Mouse (Mus musculus): ENCODE data around the gene Tmem40. TPM values are rescaled to one million over a fixed set of nuclear protein-coding genes. Genes with fewer than 3 reads are reported as not detected.

The Tmem40 gene
- polyA plus RNA-seq, 1 experiment from 2014 or later, result 14.9 TPM

GRCm38 (mm10) chr6:115727570-115727969 lies 34.6 kb downstream of the Tmem40 start:
- no peak overlapping the region for H3K4me2 ChIP-seq
- H3K36me3 ChIP-seq, result no peaks in the 10 kb centered on the region
- WGBS, result 62% methylated on average over 2 of the region's 2 CpGs
- H3K4me3 ChIP-seq (replicated peaks), result no peak overlapping the region
- ATAC-seq (ENCODE audit: insufficient read depth, low FRiP score, low read depth), result no peak
- H3K9me3 ChIP-seq, result no peaks in the 10 kb centered on the region
- H3K4me1 ChIP-seq, result peaks cover 5% of the 10 kb centered on the region; the same call in 1 of the 2 replicates
- H3K9ac ChIP-seq, result no peak overlapping the region
- H3K27me3 ChIP-seq (replicated peaks), result no peaks in the 10 kb centered on the region
- no peak overlapping the region for H3K27ac ChIP-seq

GRCm38 (mm10) chr6:115727108-115727507 lies 35.1 kb downstream of the Tmem40 start:
- Histone ChIP-seq H3K4me1 (peaks cover 5% of the 10 kb centered on the region; the same call in 1 of the 2 replicates), H3K27me3 (replicated peaks) (no peaks in the 10 kb centered on the region), H3K36me3 (no peaks in the 10 kb centered on the region), H3K9me3 (no peaks in the 10 kb centered on the region), H3K9ac (no peak overlapping the region), H3K4me2 (no peak overlapping the region), H3K4me3 (replicated peaks) (no peak overlapping the region), H3K27ac (no peak overlapping the region)
- no peak for ATAC-seq (ENCODE audit: insufficient read depth, low FRiP score, low read depth)
- 76% methylated on average over 1 of the region's 1 CpGs for WGBS

GRCm38 (mm10) chr6:115722246-115722645 lies 40.0 kb downstream of the Tmem40 start:
- Histone ChIP-seq H3K9me3 (no peaks in the 10 kb centered on the region), H3K36me3 (no peaks in the 10 kb centered on the region), H3K4me2 (no peak overlapping the region), H3K9ac (no peak overlapping the region), H3K4me3 (replicated peaks) (no peak overlapping the region), H3K27ac (no peak overlapping the region), H3K4me1 (peaks cover 5% of the 10 kb centered on the region; the same call in 1 of the 2 replicates), H3K27me3 (replicated peaks) (no peaks in the 10 kb centered on the region)
- no peak for ATAC-seq (ENCODE audit: insufficient read depth, low FRiP score, low read depth)
- WGBS, result 70% methylated on average over 5 of the region's 5 CpGs

GRCm38 (mm10) chr6:115717715-115718558 lies 44.3 kb downstream of the Tmem40 start:
- Histone ChIP-seq H3K36me3 (no peaks in the 10 kb centered on the region), H3K4me1 (peaks cover 14% of the 10 kb centered on the region; the same call in 1 of the 2 replicates), H3K9me3 (no peaks in the 10 kb centered on the region), H3K9ac (no peak overlapping the region), H3K4me3 (replicated peaks) (peak overlapping the region; percentile 25), H3K4me2 (peak overlapping the region; percentile 56), H3K27me3 (replicated peaks) (no peaks in the 10 kb centered on the region), H3K27ac (peak overlapping the region; percentile 89)
- ATAC-seq (ENCODE audit: insufficient read depth, low FRiP score, low read depth), result peak; percentile 96
- WGBS, result 4% methylated on average over 15 of the region's 15 CpGs

- Histone ChIP-seq H3K9ac (no peak overlapping the region), H3K4me3 (replicated peaks) (no peak overlapping the region), H3K27ac (peak overlapping the region; percentile 89), H3K27me3 (replicated peaks) (no peaks in the 10 kb centered on the region), H3K4me2 (peak overlapping the region; percentile 24; the same call in 1 of the 2 replicates), H3K9me3 (no peaks in the 10 kb centered on the region), H3K36me3 (no peaks in the 10 kb centered on the region), H3K4me1 (peaks cover 14% of the 10 kb centered on the region; the same call in 1 of the 2 replicates)
- WGBS, result 12% methylated on average over 8 of the region's 8 CpGs
- peak; percentile 51 for ATAC-seq (ENCODE audit: insufficient read depth, low FRiP score, low read depth)
Measured at GRCm38 (mm10) chr6:115717101-115717652, 45.0 kb downstream of the Tmem40 start.

- Histone ChIP-seq H3K4me2 (no peak overlapping the region), H3K9ac (no peak overlapping the region), H3K9me3 (no peaks in the 10 kb centered on the region), H3K27ac (no peak overlapping the region), H3K4me3 (replicated peaks) (no peak overlapping the region), H3K36me3 (no peaks in the 10 kb centered on the region), H3K27me3 (replicated peaks) (no peaks in the 10 kb centered on the region), H3K4me1 (no peaks in the 10 kb centered on the region)
- ATAC-seq (ENCODE audit: insufficient read depth, low FRiP score, low read depth), result no peak
- WGBS, result 64% methylated on average over 3 of the region's 3 CpGs
Measured at GRCm38 (mm10) chr6:115711261-115711660, 50.9 kb downstream of the Tmem40 start.

- H3K4me1 ChIP-seq, result no peaks in the 10 kb centered on the region
- no peak overlapping the region for H3K4me2 ChIP-seq
- no peak overlapping the region for H3K27ac ChIP-seq
- no peaks in the 10 kb centered on the region for H3K9me3 ChIP-seq
- no peak overlapping the region for H3K9ac ChIP-seq
- no peak overlapping the region for H3K4me3 ChIP-seq (replicated peaks)
- ATAC-seq (ENCODE audit: insufficient read depth, low FRiP score, low read depth), result no peak
- 73% methylated on average over 5 of the region's 5 CpGs for WGBS
- no peaks in the 10 kb centered on the region for H3K27me3 ChIP-seq (replicated peaks)
- no peaks in the 10 kb centered on the region for H3K36me3 ChIP-seq
Measured at GRCm38 (mm10) chr6:115702901-115703300, 59.3 kb downstream of the Tmem40 start.

GRCm38 (mm10) chr6:115701302-115701701 lies 60.9 kb downstream of the Tmem40 start:
- H3K36me3 ChIP-seq, result no peaks in the 10 kb centered on the region
- no peaks in the 10 kb centered on the region for H3K27me3 ChIP-seq (replicated peaks)
- no peaks in the 10 kb centered on the region for H3K9me3 ChIP-seq
- no peak overlapping the region for H3K4me3 ChIP-seq (replicated peaks)
- H3K4me1 ChIP-seq, result no peaks in the 10 kb centered on the region
- 0 out of 2 replicates have a peak overlapping the region, but pooled peaks have one; percentile 19 for H3K27ac ChIP-seq
- H3K9ac ChIP-seq, result no peak overlapping the region
- WGBS, result 46% methylated on average over 11 of the region's 11 CpGs
- no peak for ATAC-seq (ENCODE audit: insufficient read depth, low FRiP score, low read depth)
- no peak overlapping the region for H3K4me2 ChIP-seq

GRCm38 (mm10) chr6:115700778-115701177 lies 61.4 kb downstream of the Tmem40 start:
- Histone ChIP-seq H3K9ac (no peak overlapping the region), H3K4me1 (no peaks in the 10 kb centered on the region), H3K36me3 (no peaks in the 10 kb centered on the region), H3K27me3 (replicated peaks) (no peaks in the 10 kb centered on the region), H3K9me3 (no peaks in the 10 kb centered on the region), H3K27ac (peak overlapping the region; percentile 19; the same call in 1 of the 2 replicates), H3K4me2 (no peak overlapping the region), H3K4me3 (replicated peaks) (no peak overlapping the region)
- no peak for ATAC-seq (ENCODE audit: insufficient read depth, low FRiP score, low read depth)
- WGBS, result 81% methylated on average over 1 of the region's 1 CpGs

- no peaks in the 10 kb centered on the region for H3K36me3 ChIP-seq
- no peaks in the 10 kb centered on the region for H3K27me3 ChIP-seq (replicated peaks)
- H3K9ac ChIP-seq, result no peak overlapping the region
- no peak for ATAC-seq (ENCODE audit: insufficient read depth, low FRiP score, low read depth)
- H3K4me1 ChIP-seq, result 0 out of 2 replicates have a peak, but pooled peaks cover 8% of the 10 kb centered on the region
- no peak overlapping the region for H3K4me2 ChIP-seq
- WGBS, result 85% methylated on average over 4 of the region's 4 CpGs
- no peak overlapping the region for H3K4me3 ChIP-seq (replicated peaks)
- H3K27ac ChIP-seq, result no peak overlapping the region
- H3K9me3 ChIP-seq, result no peaks in the 10 kb centered on the region
Measured at GRCm38 (mm10) chr6:115698699-115699098, 63.5 kb downstream of the Tmem40 start.

GRCm38 (mm10) chr6:115697739-115698558 lies 64.3 kb downstream of the Tmem40 start:
- Histone ChIP-seq H3K9ac (no peak overlapping the region), H3K4me1 (0 out of 2 replicates have a peak, but pooled peaks cover 8% of the 10 kb centered on the region), H3K4me2 (no peak overlapping the region), H3K27me3 (replicated peaks) (no peaks in the 10 kb centered on the region), H3K9me3 (no peaks in the 10 kb centered on the region), H3K36me3 (no peaks in the 10 kb centered on the region), H3K4me3 (replicated peaks) (no peak overlapping the region), H3K27ac (peak overlapping the region; percentile 36; the same call in 1 of the 2 replicates)
- 70% methylated on average over 17 of the region's 17 CpGs for WGBS
- no peak; the same call in 1 of the 2 replicates for ATAC-seq (ENCODE audit: insufficient read depth, low FRiP score, low read depth)
